Mouse (Mus musculus) right cerebral cortex, adult 2 months (tissue): ENCODE measurements at regions not wholly inside any gene's neighbourhood (a gene's known extent, or its start where the extent isn't known, plus 50 kb on each side); places are given as distances from the start of the nearest gene placed in this dataset.

ENCODE experiments used
- DNase-seq, 2 experiments: peaks; one replicate each; pipeline ENCODE4 v3.0.0; 2021 to 2022; ENCODE audit warnings: low spot score in 2 of 2

- no peak for DNase-seq
Observed at GRCm38 (mm10) chr16:24094566-24094965, 105.9 kb upstream of the Bcl6 start.

- no peak for DNase-seq
Observed at GRCm38 (mm10) chr16:24093624-24094023, 105.0 kb upstream of the Bcl6 start.

GRCm38 (mm10) chr16:24092616-24093525, 104.2 kb upstream of the Bcl6 start:
- no peak for DNase-seq

GRCm38 (mm10) chr16:24092136-24092535, 103.5 kb upstream of the Bcl6 start:
- DNase-seq = no peak

DNA sequence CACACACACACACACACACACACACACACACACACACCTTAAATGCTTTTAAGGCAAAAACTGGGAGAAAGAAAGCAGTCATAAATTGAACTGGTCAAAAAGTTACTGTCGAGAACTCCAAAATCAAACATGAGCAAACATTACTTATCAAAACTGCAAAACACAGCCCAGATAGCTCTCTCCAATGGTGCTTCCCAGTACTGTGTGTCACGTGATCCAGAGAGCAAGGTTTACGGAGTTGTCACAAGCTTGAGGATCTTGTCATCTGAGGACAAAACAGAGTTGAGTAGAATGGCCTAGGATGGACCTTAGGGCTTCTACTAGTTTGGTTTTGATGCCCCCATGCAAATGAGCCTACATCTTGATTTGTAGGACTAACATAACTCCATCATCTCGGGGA, 102.3 kb upstream of the Bcl6 start:
- DNase-seq = no peak

- no peak for DNase-seq
Observed at GRCm38 (mm10) chr16:24089840-24090762, 101.4 kb upstream of the Bcl6 start.

GRCm38 (mm10) chr16:24083966-24084365, 95.3 kb upstream of the Bcl6 start:
- DNase-seq = no peak

GRCm38 (mm10) chr16:24080471-24080870, 91.8 kb upstream of the Bcl6 start:
- DNase-seq = no peak

DNA sequence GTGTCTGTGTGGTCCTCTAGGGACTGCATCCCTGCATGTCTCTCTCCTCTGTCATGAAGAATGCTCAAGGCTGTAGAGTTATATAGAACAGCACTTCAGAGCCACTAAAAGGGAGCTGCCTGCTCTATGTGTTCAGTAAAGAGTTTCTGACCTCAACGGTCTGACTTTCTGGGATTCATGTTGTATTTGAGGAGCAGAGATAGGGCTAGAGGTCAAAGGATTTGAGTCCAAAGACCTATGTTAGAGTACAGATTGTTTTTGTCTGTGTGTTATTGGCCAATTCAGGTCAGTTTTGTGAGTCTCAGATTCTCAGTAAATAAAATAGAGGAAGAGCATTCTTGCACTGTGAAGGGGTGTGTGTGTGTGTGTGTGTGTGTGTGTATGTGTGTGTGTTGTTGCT, 90.0 kb upstream of the Bcl6 start:
- no peak for DNase-seq

DNA sequence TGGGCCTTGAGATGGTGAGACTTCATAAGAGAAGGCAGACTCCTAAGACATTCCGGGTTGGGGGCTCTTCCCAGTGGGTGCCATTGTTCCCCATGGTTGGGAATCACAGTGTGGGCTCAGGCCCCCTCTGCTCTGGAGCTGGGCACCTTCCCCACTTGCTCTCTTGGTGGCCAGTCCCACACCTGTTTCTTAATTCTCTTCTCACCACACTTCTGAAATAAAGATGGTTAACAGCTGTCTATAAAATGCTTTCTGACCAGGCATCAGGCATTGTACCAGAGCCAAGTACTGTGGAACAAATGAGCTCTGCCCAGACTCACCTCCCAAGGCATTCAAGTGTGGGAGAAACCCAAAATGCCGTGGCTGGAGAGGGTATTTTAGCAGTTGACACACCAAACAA, 88.8 kb upstream of the Bcl6 start:
- DNase-seq = no peak

GRCm38 (mm10) chr16:24076799-24077136, 88.1 kb upstream of the Bcl6 start:
- DNase-seq = no peak

DNA sequence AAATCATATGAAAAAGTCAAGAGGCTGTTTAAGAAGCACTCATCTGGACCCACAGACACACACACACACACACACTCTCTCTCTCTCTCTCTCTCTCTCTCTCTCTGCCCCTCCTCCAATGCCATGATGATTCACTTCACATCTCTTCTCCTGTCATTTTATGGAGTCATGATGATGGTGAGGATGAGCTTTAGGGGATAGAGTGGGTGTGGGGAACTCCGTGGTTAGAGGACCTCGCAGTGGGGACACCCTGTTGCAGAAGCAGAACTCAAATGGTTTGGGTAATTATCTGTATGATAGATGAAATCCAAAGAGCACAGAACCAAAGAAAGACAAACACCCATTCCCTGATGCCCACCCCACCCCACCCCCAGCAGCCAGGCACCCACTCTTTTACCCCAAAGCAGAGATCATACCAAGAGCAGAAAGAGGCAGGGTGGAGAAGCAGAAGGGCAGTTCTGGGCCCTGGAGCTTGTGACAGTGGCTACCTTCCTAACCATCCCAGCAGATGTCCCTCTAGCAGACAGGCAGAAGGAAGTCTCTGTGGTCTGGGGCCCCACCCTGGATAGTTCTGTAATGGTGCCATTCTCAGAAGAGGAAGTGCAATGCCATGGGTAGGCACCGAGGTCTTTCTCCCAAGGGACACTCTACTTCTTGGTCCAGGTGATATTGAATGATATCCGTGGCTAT, 87.6 kb upstream of the Bcl6 start:
- no peak for DNase-seq

- no peak for DNase-seq
Observed at GRCm38 (mm10) chr16:24073613-24074244, 85.1 kb upstream of the Bcl6 start.

DNA sequence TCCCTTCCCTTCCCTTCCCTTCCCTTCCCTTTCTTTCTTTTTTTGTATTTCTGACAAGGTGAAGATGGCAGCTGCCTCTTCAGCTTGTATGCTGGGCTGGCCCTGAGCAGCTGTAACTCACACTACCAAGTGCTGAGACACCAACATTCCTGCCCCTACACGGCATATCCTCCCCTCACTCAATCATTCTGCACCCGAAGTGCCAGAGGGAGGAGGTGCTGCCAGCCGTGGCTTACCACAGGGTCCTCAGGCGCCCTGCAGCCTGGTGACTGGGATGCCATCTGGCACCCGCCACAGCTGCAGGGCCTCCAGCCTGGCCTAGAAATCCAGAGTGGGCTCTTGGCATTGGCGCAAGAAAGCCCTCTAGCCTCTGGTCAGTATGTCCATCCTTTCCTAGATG, 84.4 kb upstream of the Bcl6 start:
- no peak for DNase-seq

- DNase-seq = no peak
Observed at GRCm38 (mm10) chr16:24069411-24069810, 80.8 kb upstream of the Bcl6 start.

DNA sequence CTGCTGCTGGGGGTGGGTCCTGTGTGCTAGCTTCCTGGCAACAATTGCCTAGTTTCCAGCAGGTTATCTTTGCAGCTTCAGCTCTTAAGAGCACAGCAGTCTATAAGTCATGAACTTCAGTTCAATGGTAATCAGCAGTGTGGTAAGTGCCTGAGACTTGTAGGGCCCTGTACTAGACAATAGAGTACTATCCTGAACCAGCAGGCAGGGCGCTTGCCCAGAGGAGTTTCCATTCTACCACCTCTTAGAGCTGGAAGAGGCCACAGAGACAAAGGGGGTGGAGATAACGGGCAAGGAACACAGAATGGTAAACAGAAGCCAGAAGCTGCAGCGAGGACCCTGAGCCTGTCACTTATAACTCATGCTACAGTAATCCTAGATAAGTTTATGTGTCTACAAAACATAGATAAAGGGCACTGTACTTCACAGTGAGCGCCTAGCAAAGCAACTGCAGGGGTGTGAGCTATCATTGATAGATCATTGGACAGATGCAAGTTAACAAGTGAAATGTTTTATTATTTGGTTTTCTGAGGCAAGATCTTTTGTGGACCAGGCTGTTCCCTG, 79.7 kb upstream of the Bcl6 start:
- DNase-seq = no peak

GRCm38 (mm10) chr16:24062314-24062713, 73.7 kb upstream of the Bcl6 start:
- DNase-seq = no peak

- DNase-seq = no peak
Observed at GRCm38 (mm10) chr16:24061496-24061895, 72.8 kb upstream of the Bcl6 start.

GRCm38 (mm10) chr16:24059090-24059600, 70.5 kb upstream of the Bcl6 start:
- no peak for DNase-seq

DNA sequence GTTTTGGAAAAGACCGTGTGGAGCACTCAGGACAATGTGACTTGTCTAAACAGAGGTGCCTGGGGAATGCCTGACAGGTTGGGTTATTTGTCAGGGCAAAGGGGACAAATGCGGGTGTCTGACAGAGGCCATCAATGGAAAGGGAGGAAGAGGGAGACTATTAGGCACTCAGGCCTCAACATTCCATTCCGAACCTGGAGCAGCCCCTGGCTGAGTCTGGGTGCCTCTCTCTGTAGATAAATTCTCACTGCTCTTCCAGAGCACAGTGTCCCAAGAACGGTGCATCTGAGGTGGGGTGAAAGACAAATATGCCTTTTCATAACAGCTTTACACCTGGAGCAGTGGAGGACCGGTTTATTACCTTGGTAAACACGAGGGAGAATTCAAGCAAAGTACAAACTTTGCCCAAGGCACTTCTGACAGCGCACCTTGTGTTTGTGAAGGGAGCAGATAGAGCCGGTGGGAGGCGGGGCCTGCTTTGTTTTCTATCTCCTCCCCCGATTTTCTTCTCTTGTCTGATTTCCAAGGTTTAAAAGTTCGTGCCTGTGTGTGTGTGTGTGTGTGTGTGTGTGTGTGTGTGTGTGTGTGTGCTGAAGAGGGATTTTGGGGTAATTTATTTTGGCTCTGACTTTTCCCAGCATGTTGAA, 68.4 kb upstream of the Bcl6 start:
- no peak for DNase-seq
